Mouse (Mus musculus): ENCODE data around the gene Rhbdd2.

DNA sequence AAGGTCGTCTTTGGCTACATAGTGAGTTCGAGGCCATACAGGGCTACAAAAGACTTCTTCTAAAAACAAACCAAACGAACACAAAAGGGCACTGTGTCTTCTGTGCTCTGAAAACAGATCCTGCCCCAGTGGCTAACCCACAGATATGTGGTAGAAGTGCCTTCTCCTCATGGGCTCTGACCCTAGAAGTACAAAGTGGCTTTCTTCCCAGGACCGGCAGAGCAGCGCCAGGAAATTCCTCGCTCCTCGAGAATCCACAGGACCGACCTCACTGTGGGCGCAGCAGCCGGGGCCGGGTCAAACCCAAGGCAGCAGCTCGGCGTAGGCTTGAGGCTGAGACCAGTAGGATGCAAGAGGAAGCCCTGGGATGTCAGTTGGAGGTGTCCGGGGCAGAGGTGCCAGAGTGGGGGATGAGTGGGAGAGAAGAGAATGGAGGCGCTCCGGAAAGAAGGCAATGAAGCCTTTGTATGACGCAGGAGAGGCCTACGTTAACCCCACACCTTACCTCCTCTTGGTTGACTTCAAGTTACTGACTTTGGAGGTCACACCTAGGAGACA is 9.3 kb upstream of the Rhbdd2 start:
- no peak for TF ChIP-seq POLR2A (IDR thresholded peaks at IDR 0.05; ENCODE audit: borderline replicate concordance, low read depth, low read length)
- no peak for TF ChIP-seq CTCF (IDR thresholded peaks at IDR 0.05; ENCODE audit: low read depth, low read length)
